Mouse (Mus musculus) stomach, embryonic 14.5 days (tissue): ENCODE data around the gene Gm28553. TPM values are rescaled to one million over a fixed set of nuclear protein-coding genes. Genes with fewer than 3 reads are reported as not detected.
"Not testable (repeated sequence)": the region's sequence is repeated elsewhere in the genome, so short reads cannot be mapped to it uniquely, and the experiment has no call there.

ENCODE experiments used
- ATAC-seq: fragments of 200-750 bp; cut with Nextera tagmentation; 2 replicates; pipeline ENCODE4 v1.8.0; 2017; ENCODE audit warnings: low read depth, moderate TSS enrichment; ENCODE audit not compliant: insufficient number of reproducible peaks, insufficient read depth, low FRiP score
- H3K27ac ChIP-seq: fragments of 300-500 bp; sonication (generic); 2 replicates; pipeline ENCODE4 v1.5.1; 2014; ENCODE audit warnings: mild to moderate bottlenecking, low read length, moderate library complexity, mixed read lengths
- H3K27me3 ChIP-seq: fragments of 300-500 bp; sonication (generic); 2 replicates; pipeline ENCODE4 v1.6.1; 2014; ENCODE audit warnings: low read length, control low read depth, mixed read lengths; ENCODE audit not compliant: control insufficient read depth, insufficient read depth
- H3K36me3 ChIP-seq: fragments of 300-500 bp; sonication (generic); 2 replicates; pipeline ENCODE4 v1.6.1; 2014; ENCODE audit warnings: mild to moderate bottlenecking, control low read depth, low read length, moderate library complexity, mixed read lengths; ENCODE audit not compliant: control insufficient read depth, insufficient read depth
- H3K4me1 ChIP-seq: fragments of 300-500 bp; sonication (generic); 2 replicates; pipeline ENCODE4 v1.6.1; 2014; ENCODE audit warnings: low read length, control low read depth, mixed read lengths; ENCODE audit not compliant: control insufficient read depth, insufficient read depth
- H3K4me2 ChIP-seq: fragments of 300-500 bp; sonication (generic); replicated peaks from 2 replicates; pipeline ENCODE4 v1.6.1; 2014; ENCODE audit warnings: low read depth, low read length, control low read depth
- H3K4me3 ChIP-seq: fragments of 300-500 bp; sonication (generic); 2 replicates; pipeline ENCODE4 v1.5.1; 2014; ENCODE audit warnings: low read depth, low read length, control low read depth
- H3K9ac ChIP-seq: fragments of 300-500 bp; sonication (generic); replicated peaks from 2 replicates; pipeline ENCODE4 v1.6.1; 2014; ENCODE audit warnings: low read depth, mild to moderate bottlenecking, control low read depth, low read length, moderate library complexity, mixed read lengths
- H3K9me3 ChIP-seq: fragments of 300-500 bp; sonication (generic); 2 replicates; pipeline ENCODE4 v1.6.1; 2016; ENCODE audit warnings: low read depth, low read length, control low read depth; ENCODE audit not compliant: control insufficient read depth
- WGBS: fragments of 180-500 bp; shearing (Covaris S2); extraction: QIAGEN DNeasy Blood & Tissue Kit; methylation state at CpG from one replicate; pipeline ENCODE4 v1.1.7; 2014; 5-methylcytosine and 5-hydroxymethylcytosine counted together
- polyA plus RNA-seq: library from polyadenylated mRNA; unstranded; fragments of >200 nt; fragmentation: Nextera tagmentation; extraction: Ambion mirVana; gene quantifications from 2 replicates; pipeline ENCODE4 v1.2.1, GENCODE M21; 2014

Gene Gm28553
- polyA plus RNA-seq = not detected in 2 replicates

GRCm38 (mm10) chrY:48856197-48856596, at the start of gene Gm28553:
Gene Gm28553, plus strand, starts transcription at chrY:48856497.
- not testable (repeated sequence) for ATAC-seq

More at GRCm38 (mm10) chrY:48856197-48856596, at the start of gene Gm28553:
- H3K4me3 ChIP-seq, H3K27me3 ChIP-seq, H3K9ac ChIP-seq, H3K4me2 ChIP-seq, H3K9me3 ChIP-seq, H3K4me1 ChIP-seq, H3K36me3 ChIP-seq, H3K27ac ChIP-seq: not testable (repeated sequence)
- no CpG with 5 or more reads among the region's 5 CpGs for WGBS
